Mouse (Mus musculus) adrenal gland, postnatal 14 days (tissue): ENCODE results near the gene Ppp2r5a. TPM values are rescaled to one million over a fixed set of nuclear protein-coding genes. Genes with fewer than 3 reads are reported as not detected.
A peak's percentile ranks its signal among the peaks of the same experiment; 100 is the strongest.

Experiments
- DNase-seq: peaks from one replicate; pipeline ENCODE4 v3.0.0; 2021; ENCODE audit warnings: mixed read lengths
- total RNA-seq: library from RNA; stranded (reverse); gene quantifications from 2 replicates; pipeline ENCODE4 v1.2.3, GENCODE M21; 2021

Gene Ppp2r5a
- total RNA-seq, 1 experiment from 2014 or later: 243 TPM

GRCm38 (mm10) chr1:191325726-191326232 lies 77.3 kb downstream of the Ppp2r5a start, which contains the start of gene Tmem206:
TSS of gene Tmem206 (plus strand) at chr1:191325912.
- DNase-seq: peak; percentile 96

- no peak for DNase-seq
Measured at GRCm38 (mm10) chr1:191324733-191325590, 78.1 kb downstream of the Ppp2r5a start.

GRCm38 (mm10) chr1:191323381-191323780 lies 79.7 kb downstream of the Ppp2r5a start:
- no peak for DNase-seq

GRCm38 (mm10) chr1:191318686-191319085 lies 84.4 kb downstream of the Ppp2r5a start:
- peak; percentile 86 for DNase-seq

GRCm38 (mm10) chr1:191317591-191318196 lies 85.4 kb downstream of the Ppp2r5a start, which contains the start of gene Nenf:
TSS of gene Nenf (minus strand) at chr1:191318194.
- peak; percentile 91 for DNase-seq

GRCm38 (mm10) chr1:191316818-191317217 lies 86.3 kb downstream of the Ppp2r5a start:
- no peak for DNase-seq

GRCm38 (mm10) chr1:191313926-191314325 lies 89.1 kb downstream of the Ppp2r5a start:
- no peak for DNase-seq

GRCm38 (mm10) chr1:191313158-191313557 lies 89.9 kb downstream of the Ppp2r5a start:
- no peak for DNase-seq

GRCm38 (mm10) chr1:191312513-191312941 lies 90.5 kb downstream of the Ppp2r5a start:
- peak; percentile 90 for DNase-seq

GRCm38 (mm10) chr1:191311296-191311898 lies 91.7 kb downstream of the Ppp2r5a start:
- no peak for DNase-seq

GRCm38 (mm10) chr1:191307766-191308455 lies 95.2 kb downstream of the Ppp2r5a start:
- DNase-seq: no peak

- no peak for DNase-seq
Measured at GRCm38 (mm10) chr1:191306316-191306715, 96.8 kb downstream of the Ppp2r5a start.

GRCm38 (mm10) chr1:191305610-191306009 lies 97.5 kb downstream of the Ppp2r5a start:
- no peak for DNase-seq

- peak; percentile 59 for DNase-seq
Measured at GRCm38 (mm10) chr1:191304216-191304615, 98.9 kb downstream of the Ppp2r5a start.

GRCm38 (mm10) chr1:191303736-191304135 lies 99.3 kb downstream of the Ppp2r5a start:
- no peak for DNase-seq

Other genes starting within 250 kb of the Ppp2r5a start
- not detected in 2 replicates for gene Fam71a, start 238.5 kb downstream of the Ppp2r5a start, total RNA-seq
- 2.4 and 4.8 TPM in 2 replicates for gene Atf3, start 185.2 kb downstream of the Ppp2r5a start, total RNA-seq
- gene Nenf, start 85.1 kb downstream of the Ppp2r5a start, total RNA-seq: 89.6 and 91.5 TPM in 2 replicates
- gene Tmem206, start 77.4 kb downstream of the Ppp2r5a start, total RNA-seq: 6.2 and 6.8 TPM in 2 replicates
- 6.7 and 7.6 TPM in 2 replicates for gene Dtl, start 172.3 kb upstream of the Ppp2r5a start, total RNA-seq
- gene Ints7, start 172.4 kb upstream of the Ppp2r5a start, total RNA-seq: 28.0 and 30.1 TPM in 2 replicates